Mouse (Mus musculus) T-helper 17 cell (primary cell): ENCODE data around the gene Furin.

ENCODE experiments used
- in situ Hi-C, 2 experiments: fragments of 300-600 bp; cut with MboI, MseI; formaldehyde crosslinking; loops; 1 replicate in 1 of 2; 2 replicates in 1 of 2; pipeline ENCODE4 v1.15.1; 2025; ENCODE audit warnings: high pct_unique_total_duplicates in 2 of 2

The Furin gene

DNA sequence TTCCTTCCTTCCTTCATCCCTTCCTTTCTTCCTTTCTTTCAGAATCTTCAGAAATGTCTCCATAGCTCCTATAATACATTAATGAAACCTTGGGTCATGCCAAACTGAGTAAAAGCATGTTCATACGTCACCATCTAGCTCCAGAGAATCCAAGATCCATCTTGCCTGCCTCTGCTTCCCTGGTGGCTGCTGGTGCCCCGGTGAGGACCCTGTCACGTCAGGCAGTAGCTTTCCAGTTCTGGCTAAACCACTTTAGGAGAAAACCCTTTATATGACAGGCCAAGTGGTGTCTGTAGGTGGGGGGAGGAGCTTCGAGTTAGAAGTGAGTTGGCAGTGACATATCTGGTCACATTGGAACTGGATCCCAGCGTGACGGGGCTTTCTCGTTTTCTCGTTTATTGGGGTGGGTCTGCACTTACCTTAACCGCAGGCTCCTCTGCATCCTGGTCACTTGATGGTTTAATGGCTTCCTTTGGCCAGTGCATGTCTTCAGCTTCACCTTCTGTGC, at the start of gene Furin:
Gene Furin (minus strand): TSS at position 249 of the 508 bp plus-strand sequence.
- in situ Hi-C loops, result loop anchor here in 1 of 2 experiments (10.0 kb wide), 1 partner anchor 1540 kb away; no protein-coding TSS in a partner anchor

DNA sequence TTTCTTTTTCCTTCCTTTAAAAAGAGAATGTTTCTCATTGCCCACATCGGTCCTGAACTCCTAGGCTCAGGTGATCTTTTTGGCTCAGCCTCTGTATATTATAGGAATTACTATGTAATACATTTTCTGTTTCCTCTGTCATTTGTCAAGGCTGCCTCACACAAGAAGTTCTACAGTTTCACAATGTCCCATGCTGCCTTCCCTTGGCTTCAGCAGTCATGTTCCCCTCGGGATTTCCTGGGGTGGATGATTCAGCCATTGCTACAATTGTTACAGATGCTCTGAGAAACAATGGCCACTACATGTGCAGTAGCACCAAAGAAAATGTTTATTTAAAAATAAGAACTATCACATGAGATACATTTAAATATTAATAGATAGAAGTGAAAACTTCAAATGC, 49.5 kb upstream of the Furin start:
- in situ Hi-C loops, result no loop called here

DNA sequence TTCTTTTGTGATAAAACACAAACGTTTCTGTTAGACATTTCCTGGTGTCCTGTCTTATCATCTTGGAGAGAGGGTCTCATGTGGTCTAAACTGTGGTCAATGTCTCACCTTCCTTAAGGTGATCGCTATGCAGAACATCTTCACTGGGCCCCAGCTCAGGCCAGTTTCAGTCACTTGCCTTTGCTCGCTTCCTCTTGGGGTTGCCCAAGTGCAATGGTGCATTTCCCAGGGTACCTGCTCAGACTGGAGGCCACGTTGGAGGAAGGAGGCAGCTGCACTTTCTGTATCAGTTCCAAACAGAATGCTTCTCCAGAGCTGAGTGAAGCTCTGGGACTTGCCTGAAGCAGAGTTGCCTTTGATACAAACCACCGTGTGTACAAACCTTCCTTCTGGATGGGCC, 48.8 kb upstream of the Furin start:
- in situ Hi-C loops, result no loop called here

DNA sequence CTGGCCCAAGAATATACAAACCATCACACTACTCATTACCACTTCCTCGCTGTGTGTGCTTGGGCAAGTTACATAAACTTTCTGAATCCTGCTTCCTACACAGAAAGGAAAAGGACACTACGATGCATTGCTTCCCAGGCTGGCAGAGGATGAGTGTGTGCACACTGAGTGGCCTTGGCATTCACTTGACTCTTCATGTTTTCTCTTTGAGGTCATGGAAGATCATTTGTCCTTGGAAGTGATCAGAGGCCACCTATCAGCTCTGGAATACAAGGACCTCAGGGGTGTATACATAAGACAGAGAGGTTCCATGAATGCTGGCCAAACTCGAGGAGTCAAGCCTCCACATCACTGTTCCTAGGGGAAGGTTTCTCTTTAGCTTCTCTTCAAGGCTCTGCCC, 47.9 kb upstream of the Furin start:
- in situ Hi-C loops, result no loop called here

DNA sequence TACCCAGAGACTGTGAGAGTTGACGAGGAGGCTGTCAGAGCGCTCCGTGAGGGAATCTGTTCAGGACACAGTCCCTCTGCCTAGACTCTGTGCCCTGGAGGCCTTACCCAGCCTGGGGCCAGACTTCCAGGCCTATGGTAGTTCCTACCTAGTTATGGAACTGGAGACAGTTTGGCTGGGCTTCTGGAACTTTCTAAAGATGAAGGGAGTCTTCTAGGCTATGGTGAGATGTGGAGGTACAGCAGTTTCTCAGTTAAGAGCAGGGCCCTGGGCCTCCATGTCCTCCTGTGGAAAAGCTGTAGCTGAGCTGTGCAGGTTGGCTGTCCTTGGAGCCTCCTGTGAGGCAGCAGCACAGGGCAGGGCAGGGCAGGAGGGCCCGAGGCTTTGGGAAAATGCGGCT, 47.0 kb upstream of the Furin start:
- in situ Hi-C loops, result no loop called here

DNA sequence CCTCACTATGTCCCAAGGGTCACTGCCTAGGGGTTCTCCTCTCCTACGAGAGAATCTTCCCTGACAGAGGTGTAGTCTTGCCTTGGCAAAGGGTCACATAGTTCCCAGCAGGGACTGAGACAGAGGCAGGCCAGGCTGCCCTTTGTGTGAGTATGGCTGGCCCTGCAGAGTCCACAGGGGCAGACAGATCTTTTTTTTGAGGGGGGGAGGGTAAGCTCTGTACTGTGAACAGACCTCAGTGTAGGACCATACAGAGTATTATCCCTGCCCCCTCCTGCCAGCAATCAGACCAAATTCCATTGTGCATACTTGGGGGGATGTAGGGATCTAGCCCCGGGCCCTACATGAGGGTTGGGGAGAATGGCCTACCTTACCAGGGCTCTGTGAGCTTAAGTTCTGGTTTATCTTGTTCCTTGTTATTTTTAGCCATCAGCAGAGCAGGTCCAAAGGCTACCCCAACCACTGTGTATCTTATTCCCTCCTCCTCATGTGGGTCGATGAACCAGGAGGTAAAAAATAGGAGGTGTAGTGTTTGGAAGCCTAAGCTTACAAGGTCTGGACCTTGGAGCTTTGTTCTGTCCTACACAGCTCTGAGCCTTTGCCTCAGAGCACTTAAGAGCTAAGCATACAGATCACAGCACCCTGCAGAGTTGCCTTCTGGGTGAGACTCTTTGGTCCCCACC, 46.5 kb upstream of the Furin start:
- in situ Hi-C loops, result no loop called here

DNA sequence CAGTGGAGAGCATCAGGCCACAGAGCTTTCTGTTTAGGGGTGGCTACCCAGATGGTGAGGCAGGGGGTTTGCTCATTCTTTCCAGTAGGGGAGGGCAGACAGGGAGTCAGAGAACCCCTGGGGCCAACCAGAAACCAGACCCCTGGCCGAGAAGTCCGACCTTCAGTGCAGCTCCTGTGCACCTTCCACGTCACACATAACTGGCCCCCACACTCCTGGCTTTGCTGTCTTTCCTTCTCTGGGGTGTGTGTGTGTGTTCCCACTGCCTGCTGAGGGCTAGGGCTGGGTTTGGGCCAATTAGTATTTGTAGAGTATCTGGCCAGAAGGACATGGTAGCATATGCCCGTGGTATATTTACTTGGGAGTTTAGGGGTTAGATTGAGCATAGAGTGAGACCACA, 45.1 kb upstream of the Furin start:
- in situ Hi-C loops, result no loop called here

DNA sequence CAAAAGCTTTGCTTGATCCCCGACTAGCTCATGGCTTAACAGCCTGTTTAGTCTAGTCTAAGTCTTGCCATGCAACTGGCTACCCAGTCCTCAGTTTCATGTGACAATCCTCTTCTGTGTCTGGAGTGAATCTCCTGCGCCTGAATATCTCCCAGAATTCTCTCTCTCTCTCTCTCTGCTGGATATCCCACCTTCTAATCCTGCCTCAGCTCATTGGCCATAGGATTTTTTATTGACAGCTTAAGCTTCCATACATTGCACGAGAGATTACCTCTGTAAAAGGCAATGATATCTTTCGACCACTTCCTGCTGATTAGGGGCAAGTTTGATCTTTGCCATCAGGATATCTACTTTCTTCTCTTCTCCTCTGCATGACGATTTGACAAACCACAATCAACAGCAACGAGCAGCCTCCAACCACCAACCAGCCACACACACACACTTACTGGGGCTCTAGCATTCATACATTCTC, 44.4 kb upstream of the Furin start:
- in situ Hi-C loops, result no loop called here

DNA sequence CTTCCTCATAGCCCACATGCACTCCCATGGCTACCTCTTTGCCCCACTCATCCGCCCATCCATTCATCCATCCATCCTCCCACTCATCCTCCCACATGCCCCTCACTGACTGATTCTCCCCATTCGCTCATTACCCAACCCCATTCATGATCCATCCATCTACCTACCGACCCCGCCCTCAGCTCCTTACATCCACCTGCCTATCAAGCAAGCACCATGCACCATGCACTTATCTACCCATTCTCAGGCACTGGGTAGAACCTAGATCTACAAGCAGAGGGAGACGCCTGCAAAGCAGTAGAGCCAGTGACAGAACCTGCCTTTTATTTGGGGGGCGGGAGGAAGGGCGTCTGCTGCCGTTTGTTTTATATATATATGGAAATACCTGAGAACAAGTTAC, 42.1 kb upstream of the Furin start:
- in situ Hi-C loops, result no loop called here

DNA sequence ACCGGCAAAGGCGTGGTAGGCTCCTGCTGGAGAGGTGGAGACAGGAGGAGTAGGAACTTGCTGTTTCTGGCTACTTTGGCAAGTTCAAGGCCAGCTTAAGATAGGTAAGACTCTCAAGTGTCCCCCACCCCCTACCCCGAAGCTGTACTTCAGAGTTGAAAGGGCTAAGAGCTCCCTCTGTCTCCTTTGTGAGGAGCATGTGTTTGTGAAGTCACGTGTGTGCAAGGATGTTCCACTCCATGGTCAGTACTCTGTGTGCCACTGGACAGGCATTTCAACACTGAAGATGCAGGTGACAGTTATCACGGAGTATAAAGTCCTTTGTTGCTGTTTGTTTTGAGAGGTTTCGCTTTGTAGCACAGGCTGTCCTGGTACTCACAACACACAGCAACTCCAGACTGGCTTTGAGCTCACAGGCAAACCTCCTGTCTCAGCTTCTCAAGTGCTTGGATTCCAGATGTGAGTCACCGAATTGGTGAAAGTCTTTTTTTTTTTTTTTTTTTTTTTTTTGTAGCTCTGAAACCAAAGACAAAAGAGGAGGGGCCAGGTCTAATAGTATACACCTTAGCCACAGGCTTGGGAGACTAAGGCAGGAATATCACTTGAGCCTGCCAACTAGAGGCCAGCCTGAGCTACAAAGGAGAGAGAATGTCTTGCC, 41.1 kb upstream of the Furin start:
- in situ Hi-C loops, result no loop called here

DNA sequence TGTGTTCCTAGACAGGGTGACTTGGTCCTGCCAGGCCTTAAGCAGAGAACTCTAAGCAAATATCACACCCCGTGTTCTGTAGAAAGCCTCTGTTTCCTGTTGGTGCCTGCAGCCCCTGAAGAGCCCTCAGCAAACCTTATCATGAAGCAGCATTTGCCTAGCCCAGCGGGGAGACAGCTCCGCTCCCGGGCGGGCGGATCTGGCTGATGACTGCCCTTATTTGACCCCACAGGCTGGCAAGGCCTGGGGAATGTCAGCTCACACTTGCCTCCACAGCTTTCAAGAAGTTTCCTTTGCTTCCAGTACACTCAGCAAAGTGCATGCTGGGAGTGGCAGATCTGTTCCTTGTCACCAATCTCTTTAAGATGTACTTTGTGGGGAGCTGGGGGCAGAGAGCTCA, 40.3 kb upstream of the Furin start:
- in situ Hi-C loops, result no loop called here

DNA sequence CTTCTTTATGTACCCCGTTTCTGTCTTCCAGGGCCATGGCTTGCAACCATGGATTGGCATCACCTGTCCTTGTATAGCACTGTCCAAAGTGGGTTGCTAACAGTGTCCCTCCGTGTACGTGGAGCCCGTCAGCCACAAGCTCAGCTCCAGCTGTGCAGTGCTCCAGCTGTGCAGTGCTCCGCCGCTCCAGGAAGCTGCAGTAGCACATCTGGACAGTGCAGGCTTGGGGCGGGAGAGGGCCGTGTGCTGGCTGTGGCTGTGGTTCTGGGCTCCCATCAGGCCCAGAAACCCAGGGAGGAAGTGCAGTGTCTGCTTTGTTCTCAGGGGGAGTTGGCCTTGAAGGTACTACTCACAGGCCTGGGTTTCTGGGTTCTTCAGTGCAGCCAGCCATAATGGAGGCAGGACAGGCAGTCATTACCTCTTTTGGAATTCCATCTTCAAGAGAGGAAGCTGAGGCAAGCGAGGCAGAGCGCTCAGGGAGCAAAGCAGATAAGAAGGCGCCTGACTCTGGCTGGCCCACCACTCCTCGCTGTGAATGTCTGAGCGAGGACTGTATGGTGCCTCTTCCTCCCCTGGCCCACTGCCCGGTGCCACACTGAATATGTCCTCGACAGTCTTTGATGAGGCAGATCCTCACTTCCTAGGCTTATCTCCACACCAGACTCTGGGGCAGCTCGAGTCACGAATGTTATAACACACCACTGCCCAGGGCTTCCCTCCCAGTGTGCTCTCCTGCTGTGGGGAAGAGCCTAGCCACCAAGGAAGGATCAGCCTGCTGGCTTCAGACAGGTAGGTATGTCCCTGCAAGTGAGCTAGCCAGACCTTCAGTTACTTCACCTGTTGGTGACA, 39.4 kb upstream of the Furin start:
- in situ Hi-C loops, result no loop called here

DNA sequence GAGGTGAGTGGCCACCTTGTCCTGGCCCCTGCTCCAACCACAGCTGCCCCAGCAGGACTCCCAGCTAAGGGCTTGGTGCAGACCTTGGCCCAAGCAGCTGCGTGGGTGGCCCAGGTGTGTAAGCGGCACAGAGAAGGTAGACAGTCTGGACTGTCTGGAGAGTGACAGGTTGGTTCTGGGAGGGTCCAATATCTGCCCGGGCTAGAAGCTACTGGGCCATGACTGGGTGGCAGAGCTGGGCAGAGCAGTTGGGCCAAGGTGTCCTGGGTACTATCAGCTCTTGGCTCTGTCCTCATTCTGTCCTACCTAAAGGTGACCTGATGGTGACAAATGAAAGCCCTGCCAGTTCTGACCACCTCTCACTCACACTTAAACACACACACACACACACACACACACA, 37.9 kb upstream of the Furin start:
- in situ Hi-C loops, result no loop called here

DNA sequence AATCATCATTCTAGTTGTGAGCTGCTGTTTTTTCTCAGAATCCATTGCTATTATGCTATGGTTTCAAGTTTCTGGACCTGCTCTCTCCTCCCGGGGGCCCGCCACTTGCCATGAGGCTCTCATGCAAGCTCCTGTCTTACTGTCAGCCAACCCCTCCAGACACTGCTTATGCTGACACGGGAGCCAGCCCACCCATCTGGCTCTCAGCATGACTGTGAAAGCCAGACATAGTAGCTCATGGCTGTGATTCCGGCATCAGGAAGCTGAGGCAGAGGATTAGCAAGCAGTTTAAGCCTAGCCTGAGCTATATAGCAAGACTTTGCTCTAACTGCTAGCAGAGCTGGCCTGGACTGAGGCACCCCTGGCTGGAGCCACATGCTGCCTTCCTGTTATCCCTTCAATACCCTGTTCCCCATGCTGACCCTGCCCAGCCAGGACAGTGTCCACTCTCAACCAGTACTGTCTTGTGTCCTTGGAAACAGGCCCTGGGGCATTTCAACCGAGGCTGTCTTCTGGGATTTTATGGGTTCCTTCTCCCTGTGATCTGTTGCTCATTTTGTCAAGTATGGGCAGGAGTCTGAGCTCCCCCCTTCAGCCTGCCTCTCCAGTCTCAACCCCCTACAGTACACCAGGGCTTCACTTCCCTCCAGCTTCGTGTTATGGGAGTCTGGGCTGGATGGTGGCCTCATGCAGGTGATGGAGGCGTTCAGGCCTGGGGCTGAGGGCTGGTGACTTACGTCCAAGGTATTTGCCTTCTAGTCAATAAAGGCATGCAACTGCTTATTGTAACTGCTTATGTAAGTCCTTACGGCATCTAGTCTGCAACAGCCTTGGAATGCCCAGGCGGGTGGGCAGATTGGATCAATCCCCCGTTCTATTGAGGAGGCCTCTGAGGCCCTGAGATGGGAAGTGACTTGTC, 37.0 kb upstream of the Furin start:
- in situ Hi-C loops, result no loop called here

DNA sequence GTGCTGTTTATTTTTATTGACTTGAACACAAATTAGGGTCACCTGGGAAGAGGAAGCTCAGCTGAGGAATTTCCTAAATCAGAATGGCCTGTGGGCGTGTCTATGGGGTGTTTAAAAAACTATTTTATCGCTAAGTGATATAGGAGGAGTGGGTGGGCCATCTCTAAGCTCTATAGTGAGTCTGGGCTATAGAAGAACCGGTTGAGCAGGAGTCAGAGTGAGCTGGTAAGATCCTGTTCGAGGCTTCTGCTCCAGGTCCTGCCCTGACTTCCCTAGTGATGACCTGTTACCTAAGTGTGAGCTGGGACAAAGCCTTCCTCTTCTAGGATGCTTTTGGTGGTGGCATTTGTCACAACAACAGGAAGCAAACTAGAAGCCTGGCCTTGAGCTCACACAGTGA, 35.4 kb upstream of the Furin start:
- in situ Hi-C loops, result no loop called here

DNA sequence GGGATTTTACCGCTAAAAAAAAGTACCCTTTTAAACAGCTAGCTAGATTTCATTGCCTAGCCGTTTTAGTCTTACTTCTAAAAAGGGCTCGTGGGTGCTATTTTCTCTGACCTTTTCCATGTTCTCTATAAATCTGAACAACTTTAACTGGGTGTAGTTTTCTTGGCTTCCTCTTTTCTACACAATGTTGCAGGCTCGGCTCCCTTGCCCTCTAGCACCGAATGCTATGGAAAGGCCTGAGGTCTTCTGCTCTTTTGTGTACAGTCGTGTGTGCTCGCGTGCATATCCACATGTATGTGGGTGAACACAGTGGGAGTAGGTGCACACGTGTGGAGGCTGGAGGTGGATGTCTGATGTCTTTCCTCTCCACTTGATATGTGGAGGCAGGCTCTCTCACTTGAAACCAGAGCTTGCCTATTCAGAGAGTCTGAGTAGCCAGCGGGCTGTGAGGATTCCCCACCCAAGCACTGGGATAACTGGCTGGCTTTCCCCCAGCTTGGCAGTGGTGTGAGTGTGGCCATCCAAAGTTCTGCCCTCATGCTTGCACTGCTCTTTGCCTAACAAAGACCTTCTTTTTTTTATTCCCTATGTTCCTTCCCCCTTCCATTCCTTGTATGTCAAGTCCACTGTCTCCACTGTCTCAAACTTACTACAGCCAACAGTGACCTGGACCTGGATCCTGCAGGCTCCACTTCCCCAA, 34.7 kb upstream of the Furin start:
- in situ Hi-C loops, result no loop called here

DNA sequence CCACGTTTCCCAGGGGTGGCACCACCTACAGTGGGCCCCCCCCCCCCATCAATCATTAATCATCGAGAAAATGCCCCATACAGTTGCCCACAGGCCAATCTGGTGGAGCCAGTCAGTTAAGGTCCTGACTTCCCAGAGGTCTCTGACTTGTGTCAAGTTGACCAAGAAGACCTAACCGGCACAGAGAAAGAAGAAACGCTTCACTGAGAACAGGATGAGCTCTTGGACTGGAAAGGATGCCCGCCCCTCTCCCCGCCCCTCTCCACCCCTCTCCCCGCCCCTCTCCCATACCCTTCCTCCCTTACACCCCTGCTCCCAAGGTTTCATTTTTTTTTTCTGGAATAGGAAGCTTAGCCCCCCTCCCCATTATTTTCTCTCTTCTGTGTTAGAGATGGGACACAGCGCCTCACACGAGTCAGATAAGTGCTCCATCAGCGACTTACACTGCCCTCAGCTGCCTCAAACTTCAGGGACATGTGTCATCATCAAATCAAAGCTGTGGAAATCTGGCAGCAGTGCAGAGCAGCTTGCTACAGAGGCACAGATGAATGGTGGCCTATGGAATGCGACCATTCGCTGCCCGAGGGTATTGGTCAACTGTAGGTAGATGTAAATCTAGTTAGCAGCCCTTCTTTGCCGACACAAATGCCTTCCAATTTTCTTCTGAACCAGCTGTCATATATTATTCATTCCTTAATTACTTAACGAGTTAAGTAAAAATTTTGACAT, 34.0 kb upstream of the Furin start:
- in situ Hi-C loops, result no loop called here

DNA sequence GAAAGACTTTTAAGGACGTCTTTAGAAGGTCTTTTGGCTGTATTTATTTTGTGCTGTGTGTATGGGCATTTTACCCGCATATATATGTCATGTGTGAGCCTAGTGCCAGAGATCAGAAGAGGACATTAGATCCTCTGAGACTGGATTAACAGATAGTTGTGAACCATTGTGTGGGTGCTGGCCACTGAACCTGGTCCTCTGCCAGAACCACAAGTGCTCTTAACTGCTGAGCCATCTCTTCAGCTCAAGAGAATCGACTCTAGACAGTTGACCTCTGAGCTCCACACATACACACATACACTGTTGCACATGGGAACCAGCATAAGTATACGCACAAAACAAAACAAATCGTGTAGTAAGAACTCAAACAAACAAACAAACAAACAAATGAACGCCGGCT, 31.3 kb upstream of the Furin start:
- in situ Hi-C loops, result no loop called here

DNA sequence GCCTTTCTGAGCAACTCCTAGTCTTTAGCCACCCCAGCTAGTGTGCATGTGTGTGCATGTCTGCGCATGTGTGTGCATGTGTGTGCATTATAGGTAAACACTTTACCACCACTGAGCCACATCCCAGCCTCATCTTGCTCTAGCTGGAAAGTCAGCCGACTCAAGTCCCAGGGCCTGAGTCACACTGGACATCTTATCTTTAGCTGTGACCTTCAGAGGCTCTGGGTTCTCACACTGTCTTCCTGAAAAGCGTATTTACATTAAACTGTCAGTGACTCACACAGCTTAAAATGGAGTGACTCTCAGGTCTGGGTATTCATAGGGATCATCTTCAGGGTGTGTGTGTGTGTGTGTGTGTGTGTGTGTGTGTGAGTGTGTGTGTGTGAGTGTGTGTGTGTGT, 30.4 kb upstream of the Furin start:
- in situ Hi-C loops, result no loop called here

DNA sequence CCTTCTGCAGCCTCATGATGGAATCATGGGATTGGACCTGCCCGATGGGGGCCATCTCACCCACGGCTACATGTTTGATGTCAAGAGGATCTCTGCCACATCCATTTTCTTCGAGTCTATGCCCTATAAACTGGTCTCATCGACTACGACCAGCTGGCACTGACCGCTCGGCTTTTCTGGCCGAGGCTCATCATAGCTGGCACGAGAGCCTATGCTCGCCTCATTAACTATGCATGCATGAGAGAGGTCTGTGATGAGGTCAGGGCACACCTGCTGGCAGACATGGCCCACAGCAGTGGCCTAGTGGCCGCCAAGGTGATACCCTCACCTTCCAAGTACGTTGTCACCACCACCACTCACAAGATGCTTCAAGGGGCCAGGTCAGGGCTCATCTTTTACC, 24.4 kb upstream of the Furin start:
- in situ Hi-C loops, result no loop called here
